Mouse (Mus musculus): Measurements from ENCODE around the gene Nsl1.
"Not testable (repeated sequence)": the region's sequence is repeated elsewhere in the genome, so short reads cannot be mapped to it uniquely, and the experiment has no call there.

Gene Nsl1

DNA sequence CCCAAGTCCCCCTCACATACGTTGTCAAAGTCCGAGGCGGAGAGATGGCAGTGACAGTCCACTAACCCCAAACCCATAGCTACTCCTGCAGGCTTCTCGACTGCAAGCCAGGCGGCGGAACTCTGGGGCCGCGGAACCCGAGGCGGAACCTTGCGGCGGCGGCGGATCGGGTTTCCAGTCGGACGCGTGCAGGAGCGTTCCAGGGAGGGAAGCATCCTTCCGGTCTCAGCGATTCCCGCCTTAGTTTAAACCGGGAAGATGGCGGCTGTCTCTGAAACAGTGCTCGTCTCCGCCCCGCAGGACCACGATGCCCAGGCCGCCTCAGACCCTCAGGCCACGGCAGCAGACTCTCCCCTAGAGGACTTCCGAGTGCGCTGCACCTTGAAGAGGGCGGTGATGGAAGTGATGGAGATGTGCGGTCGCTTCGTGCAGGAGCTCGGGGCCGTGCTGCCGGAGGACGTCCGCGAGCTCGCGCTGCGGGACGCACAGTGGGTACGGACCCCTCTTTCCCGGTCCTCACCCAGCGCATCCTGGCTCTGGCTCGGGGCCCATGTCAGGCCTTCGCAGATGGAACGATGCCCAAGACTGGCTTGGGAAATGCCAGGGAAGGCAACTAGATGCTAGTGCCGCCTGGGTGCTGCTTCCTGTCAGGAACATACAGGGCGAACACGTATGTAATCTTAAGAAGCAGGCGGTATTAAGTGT lies at the start of gene Nsl1, which contains the start of gene Tatdn3:
Gene Nsl1, plus strand, starts transcription at position 232 of the 705 bp plus-strand sequence.
Gene Tatdn3, minus strand, starts transcription at position 152 of the 705 bp plus-strand sequence.
- DNase-seq (ENCODE audit: low read depth, low spot score), result peak; percentile 90

DNA sequence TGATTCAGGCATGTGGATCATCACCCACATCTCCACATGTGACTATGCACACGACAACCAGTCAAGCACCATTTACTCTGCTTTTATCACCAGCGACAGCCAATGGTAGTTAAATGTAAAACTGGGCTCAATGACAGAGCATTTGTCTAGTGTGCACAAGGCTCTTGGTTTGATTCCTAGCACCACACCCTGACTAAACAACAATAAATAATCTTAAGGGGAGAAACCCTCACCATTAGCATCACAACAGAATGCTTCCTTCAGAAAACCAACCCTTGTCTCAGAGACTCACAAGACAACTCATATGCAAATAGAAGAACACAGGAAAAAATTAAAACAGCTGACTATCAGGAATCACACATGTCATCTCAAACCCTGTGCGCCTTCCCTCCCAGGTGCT lies 48.5 kb upstream of the Nsl1 start:
- DNase-seq (ENCODE audit: low read depth, low spot score), result peak; percentile 80

DNA sequence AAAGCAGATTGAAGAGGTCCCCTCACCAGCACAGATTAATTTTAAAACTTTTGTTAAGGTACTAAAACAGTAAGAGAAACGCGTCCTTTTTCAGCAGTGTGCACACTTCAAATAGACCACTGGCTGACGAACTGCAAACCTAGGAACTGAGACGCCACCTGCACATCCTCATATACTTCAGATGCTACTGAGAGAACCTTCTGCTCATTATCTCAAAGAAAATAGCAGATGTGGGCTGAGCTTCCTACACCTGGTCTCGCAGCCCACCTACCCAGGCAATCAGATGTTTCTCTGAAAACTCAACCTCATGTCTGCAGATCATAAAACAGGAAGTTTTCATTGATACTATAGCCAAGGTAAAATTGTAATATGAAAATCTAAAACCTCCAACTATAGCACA lies 43.0 kb upstream of the Nsl1 start:
- DNase-seq (ENCODE audit: low read depth, low spot score), result no peak

DNA sequence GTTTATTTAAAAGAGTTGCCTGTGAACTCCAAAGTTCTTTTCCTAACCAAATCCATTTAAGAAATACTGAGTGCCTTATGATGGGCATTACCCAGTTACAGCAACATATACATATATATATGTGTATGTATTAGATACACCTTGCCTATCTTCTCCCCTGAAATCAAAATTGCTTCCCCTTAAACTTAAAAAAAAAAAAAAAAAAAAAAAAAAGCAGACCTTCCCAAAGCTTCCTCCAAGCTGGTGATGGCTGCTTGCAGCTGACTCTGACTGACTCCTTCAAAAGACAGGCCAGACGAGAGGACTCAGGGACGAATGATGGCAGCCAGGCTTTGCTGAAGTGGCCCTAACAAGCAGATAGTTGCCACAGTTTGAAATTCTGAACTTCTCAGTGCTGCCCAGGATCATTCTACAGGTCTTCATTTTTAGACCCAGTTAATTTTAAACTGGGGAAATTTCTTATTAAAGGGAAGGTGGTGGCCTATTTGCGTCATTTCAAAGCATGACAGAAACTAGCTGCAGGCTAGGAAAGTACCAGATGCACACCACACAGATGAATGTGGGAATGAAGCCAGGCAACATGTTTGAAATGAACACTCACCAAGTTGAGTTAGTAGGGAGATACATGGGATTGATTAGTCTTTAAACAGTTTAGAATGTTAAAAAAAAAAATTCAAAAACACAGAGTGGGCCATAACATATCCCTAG lies 42.4 kb upstream of the Nsl1 start:
- DNase-seq (ENCODE audit: low read depth, low spot score), result no peak

DNA sequence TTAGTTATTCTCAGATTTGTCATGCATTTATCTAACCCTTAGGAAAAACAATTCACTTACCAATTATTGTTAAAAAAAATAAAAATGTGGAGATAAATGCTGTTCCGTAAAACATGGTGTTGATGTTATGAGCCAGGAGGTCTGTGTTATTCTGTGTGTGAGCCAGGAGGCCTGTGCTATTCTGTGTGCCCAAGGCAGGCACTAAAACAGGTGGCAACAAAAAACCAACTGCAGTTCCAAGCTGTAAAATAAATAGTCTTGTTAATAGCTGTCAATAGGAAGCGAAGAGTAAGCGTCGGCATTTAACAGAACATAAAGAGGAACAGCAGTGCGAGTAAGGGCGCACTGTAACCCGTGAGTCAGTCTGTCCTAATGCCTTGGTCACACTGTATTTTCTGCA lies 41.8 kb upstream of the Nsl1 start:
- no peak for DNase-seq (ENCODE audit: low read depth, low spot score)

DNA sequence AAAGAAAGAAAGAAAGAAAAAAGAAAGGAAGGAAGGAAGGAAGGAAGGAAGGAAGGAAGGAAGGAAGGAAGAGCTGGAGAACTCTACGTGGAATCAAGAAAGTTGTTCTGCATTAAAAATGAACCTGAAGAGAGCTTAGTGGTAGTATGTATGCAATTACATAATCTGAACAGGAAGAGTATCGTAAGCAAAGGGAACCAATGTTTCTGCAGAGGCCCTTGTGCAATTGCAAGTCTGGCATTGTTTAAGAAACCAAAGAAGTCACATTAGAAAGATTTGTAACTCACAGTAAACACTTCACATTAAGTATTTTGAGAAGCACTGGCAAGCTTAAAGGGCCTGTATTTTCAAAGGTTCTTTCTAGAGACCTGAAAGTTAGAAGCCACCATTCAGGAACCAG lies 39.7 kb upstream of the Nsl1 start:
- no peak for DNase-seq (ENCODE audit: low read depth, low spot score)

DNA sequence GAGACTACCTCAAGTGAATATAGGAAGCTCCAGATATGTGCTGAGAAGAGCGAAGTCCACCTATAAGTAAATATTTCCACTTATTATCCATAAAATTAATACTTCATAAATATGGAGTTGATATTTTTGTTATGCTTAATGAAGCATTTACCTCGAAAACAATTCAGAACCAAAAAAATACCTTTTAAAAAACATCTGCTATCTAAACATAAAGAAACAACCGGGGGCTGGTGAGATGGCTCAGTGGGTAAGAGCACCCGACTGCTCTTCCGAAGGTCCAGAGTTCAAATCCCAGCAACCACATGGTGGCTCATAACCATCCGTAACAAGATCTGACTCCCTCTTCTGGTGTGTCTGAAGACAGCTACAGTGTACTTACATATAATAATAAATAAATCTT lies 39.0 kb upstream of the Nsl1 start:
- not testable (repeated sequence) for DNase-seq (ENCODE audit: low read depth, low spot score)

DNA sequence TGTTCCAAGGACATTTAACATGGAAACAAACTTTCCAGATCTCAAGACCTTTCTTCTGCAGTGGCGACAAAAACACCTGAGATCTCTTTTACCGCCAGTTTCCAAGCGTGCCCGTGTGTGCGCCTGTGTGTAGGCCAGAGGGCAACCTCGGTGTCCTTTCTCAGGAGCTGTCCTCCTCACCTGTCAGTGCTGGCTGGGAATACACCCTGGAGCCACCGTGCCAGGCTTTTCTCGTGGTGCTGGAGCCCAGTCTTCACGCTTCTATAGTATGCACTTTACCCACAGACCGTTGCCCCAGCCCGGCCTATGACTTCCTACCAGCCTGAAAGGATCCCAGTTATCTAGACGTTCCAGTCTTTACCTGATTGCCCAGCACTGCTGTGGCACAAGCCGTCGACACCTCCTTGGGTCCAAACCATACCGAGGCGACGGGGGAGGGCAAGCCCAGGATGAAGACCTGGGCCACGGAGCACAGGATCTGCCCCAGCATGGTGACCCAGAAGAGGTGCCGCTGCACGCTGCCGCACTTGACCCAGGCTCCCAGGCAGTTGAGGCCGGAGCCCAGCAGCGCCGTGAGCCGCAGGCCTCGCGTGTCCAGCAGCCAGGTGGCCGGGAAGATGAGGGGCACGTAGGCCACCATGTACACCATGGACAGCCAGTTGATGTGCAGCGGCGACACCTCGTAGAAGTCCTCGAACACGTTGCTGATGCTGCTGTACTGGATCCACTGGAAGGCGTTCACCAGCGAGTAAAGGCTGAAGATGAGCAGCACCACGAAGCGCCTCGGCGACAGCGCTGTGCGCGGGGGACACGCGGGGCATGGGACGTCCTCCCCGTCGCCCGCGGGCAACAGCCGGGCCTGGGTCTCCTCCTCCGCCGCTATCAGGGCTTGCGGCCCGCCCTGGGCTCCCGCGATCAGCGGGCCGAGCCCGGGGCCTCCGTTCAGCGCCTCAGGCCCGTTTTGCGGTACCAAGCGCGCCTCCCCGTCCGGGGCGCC lies 37.5 kb upstream of the Nsl1 start:
- DNase-seq (ENCODE audit: low read depth, low spot score), result peak; percentile 60

DNA sequence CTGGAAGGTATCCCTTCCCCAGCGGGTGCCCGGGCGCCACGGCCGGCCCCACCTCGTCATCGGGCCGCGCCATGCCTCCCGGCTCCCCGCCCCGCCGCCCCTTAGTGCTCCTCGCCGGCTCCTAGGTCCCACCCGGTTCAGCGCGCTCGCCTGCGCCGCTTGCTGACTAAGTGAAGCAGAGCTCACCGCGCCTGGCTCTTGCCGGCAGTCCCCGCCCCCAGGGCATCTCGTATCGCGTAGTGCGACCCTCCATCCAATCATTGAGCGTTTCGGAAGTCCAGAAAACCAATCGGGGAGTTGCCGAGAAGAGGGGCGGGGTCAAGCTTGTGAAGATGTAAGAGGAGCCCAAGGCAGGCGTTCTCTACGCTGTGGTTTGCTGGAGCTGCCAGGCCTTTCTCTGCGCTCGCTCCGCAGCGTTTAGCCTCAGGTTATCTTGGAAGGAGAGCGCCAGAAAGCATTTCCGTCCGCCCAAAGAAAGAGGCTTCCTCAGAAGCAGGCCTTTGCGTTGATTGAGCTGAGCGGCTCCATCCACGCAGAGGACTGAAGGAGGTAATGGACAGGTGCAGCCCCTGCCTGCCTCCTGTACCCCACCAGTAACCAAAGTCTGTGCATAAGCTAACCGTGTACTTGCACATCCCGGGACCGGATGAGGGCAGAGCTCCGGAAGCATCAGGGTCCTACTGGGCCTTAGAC lies 36.6 kb upstream of the Nsl1 start, which contains the start of gene Flvcr1:
Gene Flvcr1, minus strand, starts transcription at position 138 of the 693 bp plus-strand sequence.
- DNase-seq (ENCODE audit: low read depth, low spot score), result peak; percentile 100

DNA sequence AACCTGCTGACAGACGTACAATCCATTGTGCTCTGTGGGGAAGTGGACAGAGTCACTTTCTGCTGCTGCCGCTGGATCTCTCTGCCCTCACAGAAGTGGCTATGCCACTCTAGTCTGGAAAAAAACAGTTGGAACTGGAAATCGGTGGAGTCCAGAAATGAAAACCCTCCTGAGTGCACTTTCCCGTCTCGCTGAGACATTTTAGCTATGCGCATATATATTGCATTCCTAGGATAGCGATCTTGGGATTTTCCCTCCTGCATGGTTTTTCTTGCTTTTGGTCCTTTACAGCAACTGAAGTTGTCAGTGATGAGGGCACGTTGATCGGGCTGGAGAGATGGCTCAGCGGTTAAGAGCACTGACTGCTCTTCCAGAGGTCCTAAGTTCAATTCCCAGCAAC lies 32.6 kb upstream of the Nsl1 start:
- peak; percentile 46 for DNase-seq (ENCODE audit: low read depth, low spot score)

DNA sequence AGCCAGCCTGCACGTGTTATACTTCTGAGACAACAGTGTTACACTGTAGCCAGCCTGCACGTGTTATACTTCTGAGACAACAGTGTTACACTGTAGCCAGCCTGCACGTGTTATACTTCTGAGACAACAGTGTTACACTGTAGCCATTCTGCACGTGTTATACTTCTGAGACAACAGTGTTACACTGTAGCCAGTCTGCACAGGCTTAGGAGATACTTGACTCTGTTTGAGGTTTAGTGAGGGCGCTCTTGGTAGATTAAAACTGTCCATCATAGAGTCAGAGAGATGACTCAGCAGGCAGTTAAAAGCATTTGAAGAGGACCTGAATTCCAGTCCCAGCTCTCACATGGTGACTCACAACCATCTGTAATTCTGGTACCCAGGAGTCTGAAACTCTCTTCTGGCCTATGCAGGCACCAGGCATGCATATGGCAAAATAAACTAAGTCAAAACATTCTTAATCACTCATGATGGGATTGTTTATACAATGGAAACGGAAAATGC lies 31.8 kb upstream of the Nsl1 start:
- DNase-seq (ENCODE audit: low read depth, low spot score), result not testable (repeated sequence)

DNA sequence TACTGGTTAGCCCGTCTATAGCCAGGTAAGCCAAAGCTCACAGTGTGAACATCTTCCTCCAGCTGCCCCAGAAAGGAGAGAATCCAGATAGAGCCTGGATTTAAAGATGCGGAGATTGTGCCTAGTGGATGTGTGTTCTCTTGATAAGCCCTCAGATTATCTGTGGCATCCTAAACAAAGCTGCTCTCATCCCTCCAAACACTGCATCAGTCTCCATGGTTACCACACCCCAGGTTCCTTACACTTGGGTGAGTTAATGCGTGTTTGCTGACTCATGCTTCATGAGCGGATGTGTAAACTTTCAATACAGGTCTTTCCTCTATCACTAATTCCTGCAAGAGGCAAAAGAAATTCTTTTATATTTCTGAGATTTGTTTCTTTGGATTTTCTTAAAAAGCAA lies 27.2 kb upstream of the Nsl1 start:
- peak; percentile 89 for DNase-seq (ENCODE audit: low read depth, low spot score)

DNA sequence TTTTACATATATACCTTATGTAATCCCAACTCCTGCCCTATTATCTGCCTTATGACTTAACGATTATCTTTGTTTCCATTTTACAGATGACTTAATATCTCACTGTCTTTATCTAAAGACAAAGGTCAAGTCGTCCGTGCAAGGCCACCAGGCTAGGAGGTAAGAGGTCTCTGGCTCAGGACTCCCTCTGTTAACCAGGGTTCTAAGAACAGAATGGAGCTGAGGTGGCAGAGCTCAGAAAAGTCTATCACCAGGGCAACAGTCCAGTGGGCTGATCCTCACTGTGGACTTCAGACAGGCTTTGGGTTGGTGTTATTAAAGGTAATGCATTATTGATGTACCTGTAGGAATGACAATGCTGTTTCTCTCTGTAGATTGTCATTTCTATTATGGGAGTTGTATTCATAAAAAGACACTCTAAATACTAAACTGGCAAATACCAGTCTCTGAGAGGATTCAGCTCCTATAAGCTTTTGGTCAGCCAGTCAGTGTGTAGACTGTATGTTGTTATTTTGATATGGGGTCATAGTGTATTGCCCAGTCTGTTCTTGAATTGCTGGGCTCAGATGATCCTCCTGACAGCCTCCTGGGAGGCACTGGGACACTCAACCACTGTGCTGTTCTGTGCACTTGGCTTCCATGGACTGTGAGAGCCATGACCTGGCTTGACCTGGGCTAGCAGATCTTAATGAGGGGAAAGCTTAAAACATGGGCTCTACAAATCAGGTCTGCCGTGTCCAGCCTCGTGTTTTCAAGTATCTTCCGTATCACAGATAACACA lies 26.1 kb upstream of the Nsl1 start, which contains the start of gene Spata45:
Gene Spata45, plus strand, starts transcription at position 86 of the 781 bp plus-strand sequence.
- no peak for DNase-seq (ENCODE audit: low read depth, low spot score)

DNA sequence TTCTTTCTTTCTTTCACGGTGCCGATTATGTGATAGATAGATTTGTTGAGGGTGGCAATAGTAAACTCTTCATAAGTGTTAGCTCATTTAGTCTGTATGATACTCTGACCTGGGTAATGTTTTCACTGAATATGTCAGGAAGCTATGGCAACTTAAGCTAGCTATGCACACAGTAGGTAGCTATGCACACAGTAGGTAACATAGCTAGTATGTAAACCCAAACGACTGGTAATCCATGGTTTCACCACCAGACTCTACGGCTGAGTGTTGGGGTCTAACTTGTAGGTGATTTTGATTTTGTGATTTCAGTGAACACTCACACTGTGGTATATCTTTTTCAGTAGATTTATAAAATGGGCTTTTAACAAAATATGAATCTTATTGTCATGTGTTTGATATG lies 24.8 kb upstream of the Nsl1 start:
- DNase-seq (ENCODE audit: low read depth, low spot score), result no peak

DNA sequence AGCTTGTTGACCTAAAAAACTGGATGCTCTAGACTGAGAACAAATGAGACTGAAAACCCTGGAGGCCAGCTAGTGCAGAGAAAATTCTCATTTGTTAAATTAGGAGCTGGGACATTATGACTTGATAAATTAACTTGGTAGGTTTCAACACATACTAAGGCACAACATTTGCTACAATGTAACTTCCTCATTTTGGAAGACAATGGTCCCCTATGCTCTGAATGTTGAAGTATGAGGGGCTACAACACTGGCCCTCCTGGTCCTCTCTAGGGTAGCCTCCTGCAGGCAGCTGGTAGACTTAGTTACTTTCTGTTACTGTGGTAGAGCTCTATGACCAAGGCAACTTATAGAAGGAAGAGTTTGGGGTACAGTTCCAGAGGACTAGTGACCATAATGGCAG lies 21.5 kb upstream of the Nsl1 start:
- no peak for DNase-seq (ENCODE audit: low read depth, low spot score)

DNA sequence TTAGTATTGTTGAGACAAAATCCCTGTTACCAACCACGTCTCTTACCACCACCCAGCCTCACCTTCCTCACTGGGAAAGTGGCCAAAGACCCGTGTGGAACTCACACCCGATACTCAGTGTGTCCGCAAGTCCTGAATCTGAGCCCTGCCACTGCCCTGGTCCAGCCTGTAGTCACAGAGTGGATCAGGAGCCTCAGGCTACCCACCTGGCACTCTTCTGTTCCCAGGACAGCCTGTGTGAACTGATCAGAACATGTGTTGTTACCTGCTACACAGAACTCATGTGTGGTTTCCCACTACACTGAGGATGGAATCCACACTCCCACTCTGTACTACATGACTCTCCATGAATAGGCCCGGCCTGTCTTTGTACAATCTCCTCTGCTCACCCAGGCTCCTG lies 20.7 kb upstream of the Nsl1 start:
- DNase-seq (ENCODE audit: low read depth, low spot score), result no peak

DNA sequence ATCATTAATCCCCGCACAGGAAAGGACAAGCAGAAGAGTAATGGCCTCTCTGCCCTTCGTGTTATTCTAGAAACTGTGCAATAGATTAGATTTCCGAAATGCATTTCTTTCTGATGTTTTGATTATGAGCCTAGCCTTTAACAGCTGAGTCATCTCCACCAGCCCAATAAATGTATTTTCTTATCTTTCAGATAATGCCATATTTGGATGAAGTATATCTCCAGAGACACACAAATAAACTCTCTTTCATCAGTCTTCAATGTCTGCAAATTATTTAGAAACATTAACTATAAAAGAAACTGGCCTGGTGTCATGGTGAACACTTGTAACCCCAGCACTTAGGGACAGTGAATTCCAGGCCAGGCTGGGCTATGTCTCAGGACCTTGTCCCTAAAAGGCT lies 20.1 kb upstream of the Nsl1 start:
- no peak for DNase-seq (ENCODE audit: low read depth, low spot score)

DNA sequence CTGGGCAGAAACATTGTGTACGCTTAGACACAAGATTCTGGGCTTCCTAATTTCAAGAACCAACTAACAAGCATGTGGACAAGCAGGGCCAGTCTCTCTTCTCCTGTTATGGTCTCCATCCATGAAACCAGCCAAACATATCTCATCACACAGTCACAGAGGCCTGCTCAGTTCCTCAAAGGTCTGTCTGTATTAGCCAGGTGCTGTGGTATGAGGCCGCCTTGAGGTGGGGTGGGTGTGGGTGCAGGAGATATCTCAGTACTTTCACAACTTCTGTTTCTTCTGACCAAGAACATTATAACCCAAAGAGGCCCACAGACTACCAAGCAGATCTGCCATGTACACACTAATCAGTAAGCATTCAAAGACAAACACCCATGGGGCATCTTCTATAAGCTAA lies 17.5 kb upstream of the Nsl1 start:
- DNase-seq (ENCODE audit: low read depth, low spot score), result no peak

DNA sequence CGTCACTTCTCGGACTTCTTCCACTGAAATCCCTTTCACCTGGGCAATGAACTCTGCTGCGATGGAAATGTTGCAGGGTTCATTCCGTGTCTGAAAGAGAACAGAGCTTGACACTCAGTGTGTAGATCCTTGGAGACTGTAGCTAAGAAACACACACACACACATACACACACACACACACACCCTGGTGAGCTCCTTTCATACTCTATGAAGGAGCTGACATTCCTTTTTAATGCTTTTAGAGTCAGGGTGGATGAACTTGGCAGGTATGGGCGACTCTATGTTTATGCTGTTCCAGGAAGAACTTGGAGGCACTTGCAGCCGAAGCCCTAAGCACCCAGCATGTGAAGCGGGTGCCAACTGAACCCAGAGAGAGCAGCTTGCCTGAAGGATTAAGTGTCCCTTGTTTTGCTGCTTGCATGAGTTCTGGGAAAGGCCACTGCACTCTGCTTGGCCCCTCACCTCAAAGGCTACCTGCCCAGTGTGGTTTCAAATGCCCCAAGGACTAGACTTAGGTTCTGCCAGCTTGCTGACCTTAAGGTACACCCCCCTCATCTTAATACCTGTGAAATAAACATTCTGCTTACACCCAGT lies 16.5 kb upstream of the Nsl1 start:
- no peak for DNase-seq (ENCODE audit: low read depth, low spot score)

DNA sequence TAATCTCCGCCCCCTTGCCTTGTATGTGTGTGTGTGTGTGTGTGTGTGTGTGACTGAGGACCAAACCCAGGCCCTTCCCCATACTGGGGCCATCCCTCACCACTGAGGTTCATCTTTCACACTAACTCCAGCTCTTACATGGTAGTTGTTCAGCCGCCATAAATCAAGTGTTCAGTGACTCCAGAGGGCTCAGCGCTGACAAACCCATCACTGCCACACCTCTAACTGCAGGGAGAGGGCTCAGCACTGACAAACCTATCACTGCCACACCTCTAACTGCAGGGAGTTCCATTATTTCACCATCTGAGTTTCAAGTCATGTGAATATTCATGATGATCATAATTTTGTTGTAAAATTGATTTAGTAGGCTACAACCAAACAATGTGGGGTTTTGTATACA lies 9.3 kb upstream of the Nsl1 start:
- DNase-seq (ENCODE audit: low read depth, low spot score), result no peak
